Mouse (Mus musculus) forebrain, embryonic 12.5 days (tissue): ENCODE data around the gene Timm8b. TPM values are rescaled to one million over a fixed set of nuclear protein-coding genes. Genes with fewer than 3 reads are reported as not detected.

Experiments
- ATAC-seq: fragments of 200-750 bp; cut with Nextera tagmentation; 2 replicates; pipeline ENCODE4 v1.8.0; 2017; ENCODE audit warnings: moderate TSS enrichment; ENCODE audit not compliant: low FRiP score
- H3K27ac ChIP-seq: fragments of 300-500 bp; sonication (generic); 2 replicates; pipeline ENCODE4 v1.5.1; 2016; ENCODE audit warnings: mild to moderate bottlenecking
- H3K27me3 ChIP-seq: fragments of 300-500 bp; sonication (generic); 2 replicates; pipeline ENCODE4 v1.6.1; 2016; ENCODE audit warnings: mild to moderate bottlenecking
- H3K36me3 ChIP-seq: fragments of 300-500 bp; sonication (generic); replicated peaks from 2 replicates; pipeline ENCODE4 v1.6.1; 2016; ENCODE audit warnings: mild to moderate bottlenecking
- H3K4me1 ChIP-seq: fragments of 300-500 bp; sonication (generic); 2 replicates; pipeline ENCODE4 v1.6.1; 2016
- H3K4me2 ChIP-seq: fragments of 300-500 bp; sonication (generic); 2 replicates; pipeline ENCODE4 v1.6.1; 2016; ENCODE audit warnings: mild to moderate bottlenecking, moderate library complexity
- H3K4me3 ChIP-seq: fragments of 300-500 bp; sonication (generic); replicated peaks from 2 replicates; pipeline ENCODE4 v1.5.1; 2016; ENCODE audit warnings: mild to moderate bottlenecking
- H3K9ac ChIP-seq: fragments of 300-500 bp; sonication (generic); 2 replicates; pipeline ENCODE4 v1.6.1; 2016; ENCODE audit warnings: mild to moderate bottlenecking
- H3K9me3 ChIP-seq: fragments of 300-500 bp; sonication (generic); 2 replicates; pipeline ENCODE4 v1.6.1; 2016
- WGBS: fragments of 180-500 bp; shearing (Covaris S2); methylation state at CpG from one replicate; pipeline ENCODE4 v1.1.7; 2016; 5-methylcytosine and 5-hydroxymethylcytosine counted together
- polyA plus RNA-seq: library from polyadenylated mRNA; unstranded; fragments of >200 nt; fragmentation: Nextera tagmentation; extraction: Ambion mirVana; gene quantifications from 2 replicates; pipeline ENCODE4 v1.2.1, GENCODE M21; 2016

The Timm8b gene
- polyA plus RNA-seq: 385 and 386 TPM in 2 replicates

DNA sequence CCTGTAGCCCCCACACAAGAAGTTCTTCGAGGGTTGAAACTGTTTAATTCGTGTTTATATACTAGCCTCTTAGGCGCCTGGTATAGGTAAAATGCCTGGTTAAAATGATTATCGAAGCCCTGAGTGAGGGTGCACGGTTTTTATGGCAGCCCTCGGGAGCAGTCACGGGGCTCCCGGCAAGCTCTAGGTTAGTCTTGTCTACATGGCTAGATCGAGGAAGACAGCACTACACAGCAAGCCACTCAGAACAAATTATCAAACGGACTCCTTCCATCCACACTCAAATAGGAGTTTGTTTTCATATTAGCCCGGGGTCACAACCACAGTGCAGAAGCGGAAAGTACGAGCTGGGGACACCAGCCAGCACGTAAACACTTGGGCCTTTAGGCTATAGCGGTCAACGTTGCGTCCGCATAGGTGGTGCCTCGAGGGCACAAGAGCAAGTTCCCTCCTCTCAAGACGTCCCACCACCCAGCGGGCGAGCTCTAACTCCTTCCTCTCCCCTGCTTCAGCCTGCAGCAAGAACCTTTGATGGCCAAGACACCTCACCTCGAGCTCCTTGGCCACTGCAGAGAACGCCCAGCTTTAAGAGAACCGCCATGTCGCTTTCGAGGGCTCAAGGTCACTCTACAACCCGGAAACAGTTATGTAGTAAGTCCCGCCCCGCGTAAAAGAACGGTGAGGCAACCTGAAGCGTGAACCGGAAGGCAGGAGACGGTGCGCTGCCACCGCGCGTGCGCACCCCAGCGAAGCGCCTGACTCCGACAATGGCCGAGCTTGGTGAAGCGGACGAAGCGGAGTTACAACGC lies at the start of gene Timm8b, which contains the start of gene Sdhd:
TSS of gene Timm8b (plus strand) at position 722 of the 809 bp plus-strand sequence.
TSS of gene Sdhd (minus strand) at position 624 of the 809 bp plus-strand sequence.
- peak within 1 kb of the TSS; percentile 88 for H3K27ac ChIP-seq
- H3K36me3 ChIP-seq: peaks cover 44% of the 10 kb centered on the region
- H3K27me3 ChIP-seq: no peaks in the 10 kb centered on the region
- peak within 1 kb of the TSS; percentile 85 for H3K4me3 ChIP-seq
- peak within 1 kb of the TSS; percentile 86 for H3K9ac ChIP-seq
- peaks cover 25% of the 10 kb centered on the region for H3K4me1 ChIP-seq
- peak within 1 kb of the TSS; percentile 93 for H3K4me2 ChIP-seq
- ATAC-seq: peak; percentile 97
- WGBS: 2% methylated on average over 48 of the region's 48 CpGs
- no peaks in the 10 kb centered on the region for H3K9me3 ChIP-seq

DNA sequence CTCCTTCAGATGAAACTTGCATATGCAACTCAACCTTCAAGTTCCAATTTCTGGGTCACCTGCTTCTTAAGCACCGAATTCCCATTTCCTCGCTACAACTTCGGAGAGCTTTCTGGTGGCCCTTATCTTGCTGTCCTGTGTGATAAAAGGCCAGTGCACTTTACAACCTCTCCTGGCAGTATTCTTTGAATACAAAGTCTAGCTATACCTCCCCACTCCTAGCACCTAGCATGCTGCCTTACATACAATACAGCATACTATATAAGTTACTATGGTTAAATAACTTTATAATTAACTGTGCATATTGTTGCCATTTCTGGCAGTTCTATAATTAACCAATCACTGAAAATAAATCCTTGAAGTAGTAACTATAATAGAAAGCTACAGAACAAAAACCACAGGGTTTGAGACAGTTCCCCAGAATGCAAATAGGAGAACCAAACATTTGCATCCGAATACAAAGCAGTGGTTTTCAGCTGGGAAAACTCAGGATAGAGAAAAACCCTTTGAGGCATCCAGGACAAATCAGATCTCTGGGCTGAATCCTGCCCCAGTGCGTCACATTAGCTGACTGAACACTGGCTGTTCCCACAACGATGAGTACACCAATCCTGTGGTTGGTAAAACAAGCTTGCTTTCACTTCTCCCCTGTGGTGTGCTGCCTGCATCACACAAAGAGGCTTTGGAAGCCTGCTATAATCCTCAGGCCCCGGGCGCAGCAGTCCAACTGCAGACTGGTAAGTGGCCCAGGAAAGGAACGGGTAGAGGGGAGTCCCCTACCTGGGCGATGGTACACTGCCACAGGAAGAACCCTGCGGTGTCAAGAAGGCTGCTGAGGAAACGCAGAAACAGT lies 49.2 kb upstream of the Timm8b start, which contains the start of gene Il18:
TSS of gene Il18 (plus strand) at position 587 of the 853 bp plus-strand sequence.
- 12% methylated on average over 12 of the region's 12 CpGs for WGBS
- H3K4me3 ChIP-seq: peak within 1 kb of the TSS; percentile 25
- peaks cover 16% of the 10 kb centered on the region for H3K4me1 ChIP-seq
- ATAC-seq: peak; percentile 95
- H3K36me3 ChIP-seq: no peaks in the 10 kb centered on the region
- peak within 1 kb of the TSS; percentile 54 for H3K4me2 ChIP-seq
- no peaks in the 10 kb centered on the region for H3K9me3 ChIP-seq
- H3K27me3 ChIP-seq: no peaks in the 10 kb centered on the region
- H3K27ac ChIP-seq: peak within 1 kb of the TSS; percentile 93
- peak within 1 kb of the TSS; percentile 51 for H3K9ac ChIP-seq

DNA sequence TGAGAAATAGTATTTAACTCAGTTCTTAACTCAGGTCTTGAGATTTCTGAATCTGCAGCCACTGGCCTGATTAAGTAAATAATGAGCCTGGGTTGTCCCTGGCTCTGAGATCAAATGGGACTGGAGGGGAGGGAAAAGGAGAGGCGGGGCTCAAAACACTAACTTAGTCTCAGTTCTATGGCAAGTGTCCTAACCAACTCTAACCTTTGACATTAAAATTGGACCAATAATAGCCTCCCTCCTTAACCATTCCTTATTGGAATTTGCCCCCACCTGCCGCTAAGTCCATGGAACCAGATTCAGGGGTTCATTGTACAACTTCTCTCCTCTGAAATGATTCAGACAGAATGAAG lies 48.6 kb upstream of the Timm8b start, which contains the start of gene Bco2:
TSS of gene Bco2 (minus strand) at position 88 of the 353 bp plus-strand sequence.
- Histone ChIP-seq H3K36me3 (no peaks in the 10 kb centered on the region), H3K4me3 (peak within 1 kb of the TSS; percentile 25), H3K4me1 (peaks cover 16% of the 10 kb centered on the region), H3K9ac (peak within 1 kb of the TSS; percentile 51), H3K27ac (peak within 1 kb of the TSS; percentile 93), H3K27me3 (no peaks in the 10 kb centered on the region), H3K9me3 (no peaks in the 10 kb centered on the region), H3K4me2 (peak within 1 kb of the TSS; percentile 54)
- WGBS: 0% methylated on average over 2 of the region's 2 CpGs
- ATAC-seq: peak; percentile 70

DNA sequence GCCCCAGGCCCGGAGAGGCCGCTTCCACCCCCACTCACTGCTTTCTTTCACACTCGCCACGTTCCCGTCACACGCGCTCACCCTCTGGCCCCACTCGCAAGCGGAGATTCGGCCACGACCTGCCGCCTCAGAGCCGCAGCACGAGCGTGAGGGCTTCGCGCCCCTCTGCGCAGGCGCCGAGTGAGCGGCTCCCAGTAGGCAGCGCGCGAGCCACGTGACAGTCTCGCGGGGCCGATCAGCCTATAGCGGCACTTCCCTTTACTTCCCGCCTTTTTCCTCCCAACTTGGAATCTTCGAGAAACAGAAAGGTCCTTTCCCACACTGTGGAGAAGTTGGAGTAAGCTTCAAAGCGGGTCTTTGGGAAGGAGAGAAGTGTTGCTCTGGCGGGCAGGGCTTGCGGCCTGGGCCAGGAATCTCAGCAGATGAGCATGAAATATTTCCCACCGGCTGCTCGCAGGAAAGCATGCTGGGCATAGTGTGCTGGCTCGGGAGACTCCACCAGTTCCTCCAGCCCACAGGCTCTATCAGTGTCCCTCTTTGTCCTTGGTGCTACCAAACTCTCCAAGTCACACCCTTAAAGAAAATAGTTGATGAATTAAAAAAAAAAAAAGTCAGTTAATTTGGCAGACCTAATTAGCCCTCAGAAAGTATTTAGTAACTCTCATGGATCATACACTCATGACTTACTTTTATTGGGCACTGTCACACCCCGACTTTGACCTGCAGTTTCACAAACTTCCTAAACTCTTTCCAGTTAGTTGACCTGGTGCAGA lies 42.4 kb upstream of the Timm8b start, which contains the start of gene Tex12:
TSS of gene Tex12 (minus strand) at position 181 of the 773 bp plus-strand sequence.
- no peak within 1 kb of the TSS for H3K27ac ChIP-seq
- WGBS: 90% methylated on average over 38 of the region's 38 CpGs
- no peak for ATAC-seq
- H3K4me2 ChIP-seq: no peak within 1 kb of the TSS
- H3K9me3 ChIP-seq: no peaks in the 10 kb centered on the region
- no peak within 1 kb of the TSS for H3K9ac ChIP-seq
- H3K36me3 ChIP-seq: no peaks in the 10 kb centered on the region
- H3K4me3 ChIP-seq: no peak within 1 kb of the TSS
- H3K27me3 ChIP-seq: no peaks in the 10 kb centered on the region
- no peaks in the 10 kb centered on the region for H3K4me1 ChIP-seq

DNA sequence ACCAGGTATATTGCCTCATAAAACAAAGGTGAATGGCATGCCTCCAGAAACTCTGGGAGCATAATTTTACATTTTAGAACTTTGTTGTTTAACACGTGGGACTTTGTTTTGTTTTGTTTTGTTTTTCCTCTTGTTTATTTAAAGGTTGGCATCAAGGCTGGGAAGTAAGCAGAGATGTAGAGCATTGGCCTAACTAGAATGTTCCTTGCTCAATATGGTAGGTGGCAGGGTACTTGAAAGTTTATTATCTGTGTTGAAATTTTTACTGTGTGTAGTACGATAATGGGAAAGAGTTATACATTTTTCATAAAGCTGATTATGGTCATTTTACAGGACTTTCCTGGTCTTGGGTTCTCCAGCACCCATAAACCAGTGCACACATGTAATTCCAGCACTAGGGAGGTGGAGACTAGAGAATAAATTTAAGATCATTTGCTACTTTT lies 41.8 kb upstream of the Timm8b start:
- Histone ChIP-seq H3K9ac (no peak overlapping the region), H3K36me3 (no peaks in the 10 kb centered on the region), H3K9me3 (no peaks in the 10 kb centered on the region), H3K4me2 (no peak overlapping the region), H3K4me1 (no peaks in the 10 kb centered on the region), H3K4me3 (no peak overlapping the region), H3K27ac (no peak overlapping the region), H3K27me3 (no peaks in the 10 kb centered on the region)
- ATAC-seq: no peak
- WGBS: 87% methylated on average over 2 of the region's 2 CpGs

DNA sequence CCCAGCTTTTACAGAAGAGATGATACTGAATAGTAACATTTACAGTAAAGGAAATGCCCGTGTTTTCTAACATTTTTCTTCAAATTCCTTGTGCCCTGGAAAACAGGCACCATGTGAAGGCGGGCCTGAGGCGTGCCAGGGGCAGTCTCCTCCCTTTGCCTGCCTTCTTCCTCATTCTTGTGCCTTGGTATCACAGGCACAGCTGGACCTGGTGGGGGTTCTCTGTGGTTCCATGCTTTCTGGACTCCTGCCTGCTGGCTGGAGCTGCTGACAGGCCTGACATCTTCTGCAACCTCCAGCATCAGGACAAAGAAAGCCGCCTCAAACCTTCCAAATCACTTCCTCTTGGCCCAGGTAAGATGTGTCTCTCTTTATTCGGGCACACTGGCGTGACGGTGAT lies 38.5 kb upstream of the Timm8b start:
- Histone ChIP-seq H3K9me3 (no peaks in the 10 kb centered on the region), H3K4me3 (no peak overlapping the region), H3K27me3 (no peaks in the 10 kb centered on the region), H3K27ac (no peak overlapping the region), H3K4me1 (no peaks in the 10 kb centered on the region), H3K9ac (no peak overlapping the region), H3K36me3 (no peaks in the 10 kb centered on the region), H3K4me2 (no peak overlapping the region)
- WGBS: 82% methylated on average over 7 of the region's 7 CpGs
- no peak for ATAC-seq

DNA sequence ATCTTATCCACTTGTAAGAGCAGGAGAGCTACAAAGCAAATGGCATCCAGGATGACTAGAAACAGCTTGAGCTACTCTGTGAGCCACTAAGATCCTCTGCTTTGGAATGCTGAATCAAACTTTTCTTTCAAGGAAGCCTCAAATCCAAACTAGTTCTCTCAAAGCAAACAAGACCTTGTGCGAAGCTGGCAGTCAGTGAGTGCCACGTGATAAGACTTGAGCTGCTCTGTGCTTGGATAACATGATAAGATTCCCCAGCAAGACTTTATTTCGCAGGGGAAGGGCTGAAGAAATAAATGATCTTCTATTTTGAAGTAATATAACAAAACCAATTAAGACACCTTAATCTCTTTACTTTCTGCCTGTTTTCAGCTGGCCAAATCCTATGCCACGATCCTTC lies 37.8 kb upstream of the Timm8b start:
- H3K4me3 ChIP-seq: no peak overlapping the region
- no peak overlapping the region for H3K4me2 ChIP-seq
- no peaks in the 10 kb centered on the region for H3K9me3 ChIP-seq
- H3K27ac ChIP-seq: no peak overlapping the region
- H3K9ac ChIP-seq: no peak overlapping the region
- 89% methylated on average over 4 of the region's 4 CpGs for WGBS
- H3K4me1 ChIP-seq: no peaks in the 10 kb centered on the region
- no peaks in the 10 kb centered on the region for H3K27me3 ChIP-seq
- no peak for ATAC-seq
- no peaks in the 10 kb centered on the region for H3K36me3 ChIP-seq

DNA sequence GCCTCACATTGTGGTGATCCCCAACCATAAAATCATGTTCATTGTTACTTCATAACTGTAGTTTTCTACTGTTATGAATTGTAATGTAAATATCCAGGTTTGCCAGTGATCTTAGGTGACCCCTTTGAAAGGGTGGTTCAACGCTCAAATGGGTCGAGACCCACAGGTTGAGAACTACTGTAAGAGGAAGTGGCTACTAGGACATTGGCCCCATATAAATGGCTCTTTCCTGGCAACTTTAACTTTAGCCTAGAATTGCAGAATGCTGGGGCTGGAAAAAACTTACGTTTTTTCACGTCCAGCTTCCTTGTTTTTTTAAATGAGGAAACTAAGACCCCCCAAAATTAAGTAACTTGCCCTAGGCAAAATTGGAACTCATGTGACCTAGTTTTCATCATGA lies 36.3 kb upstream of the Timm8b start:
- Histone ChIP-seq H3K36me3 (no peaks in the 10 kb centered on the region), H3K4me1 (no peaks in the 10 kb centered on the region), H3K4me2 (no peak overlapping the region), H3K4me3 (no peak overlapping the region), H3K9me3 (no peaks in the 10 kb centered on the region), H3K27ac (no peak overlapping the region), H3K9ac (no peak overlapping the region), H3K27me3 (no peaks in the 10 kb centered on the region)
- 94% methylated on average over 4 of the region's 4 CpGs for WGBS
- no peak for ATAC-seq

DNA sequence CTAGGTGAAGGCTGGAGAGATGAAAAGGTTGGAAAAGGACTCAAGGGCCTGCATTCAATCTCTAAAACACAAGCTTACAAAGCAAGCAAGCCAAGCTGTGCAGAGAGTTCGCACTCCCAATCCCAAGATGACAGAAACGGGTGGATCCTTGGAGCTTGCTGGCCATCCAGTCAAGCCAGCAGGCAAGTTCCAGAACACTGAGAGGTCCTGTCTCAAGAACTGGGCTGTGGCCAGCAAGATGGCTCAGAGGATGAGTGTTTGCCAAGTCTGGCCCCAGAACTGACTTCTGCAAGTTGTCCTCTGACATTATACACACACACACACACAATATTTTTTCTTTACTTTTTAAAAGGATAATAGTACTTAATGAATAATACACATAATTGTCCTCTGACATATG lies 35.8 kb upstream of the Timm8b start:
- no peak for ATAC-seq
- Histone ChIP-seq H3K9me3 (no peaks in the 10 kb centered on the region), H3K9ac (no peak overlapping the region), H3K4me1 (no peaks in the 10 kb centered on the region), H3K27me3 (no peaks in the 10 kb centered on the region), H3K27ac (no peak overlapping the region), H3K4me2 (no peak overlapping the region), H3K36me3 (no peaks in the 10 kb centered on the region), H3K4me3 (no peak overlapping the region)
- WGBS: 89% methylated on average over 2 of the region's 2 CpGs

DNA sequence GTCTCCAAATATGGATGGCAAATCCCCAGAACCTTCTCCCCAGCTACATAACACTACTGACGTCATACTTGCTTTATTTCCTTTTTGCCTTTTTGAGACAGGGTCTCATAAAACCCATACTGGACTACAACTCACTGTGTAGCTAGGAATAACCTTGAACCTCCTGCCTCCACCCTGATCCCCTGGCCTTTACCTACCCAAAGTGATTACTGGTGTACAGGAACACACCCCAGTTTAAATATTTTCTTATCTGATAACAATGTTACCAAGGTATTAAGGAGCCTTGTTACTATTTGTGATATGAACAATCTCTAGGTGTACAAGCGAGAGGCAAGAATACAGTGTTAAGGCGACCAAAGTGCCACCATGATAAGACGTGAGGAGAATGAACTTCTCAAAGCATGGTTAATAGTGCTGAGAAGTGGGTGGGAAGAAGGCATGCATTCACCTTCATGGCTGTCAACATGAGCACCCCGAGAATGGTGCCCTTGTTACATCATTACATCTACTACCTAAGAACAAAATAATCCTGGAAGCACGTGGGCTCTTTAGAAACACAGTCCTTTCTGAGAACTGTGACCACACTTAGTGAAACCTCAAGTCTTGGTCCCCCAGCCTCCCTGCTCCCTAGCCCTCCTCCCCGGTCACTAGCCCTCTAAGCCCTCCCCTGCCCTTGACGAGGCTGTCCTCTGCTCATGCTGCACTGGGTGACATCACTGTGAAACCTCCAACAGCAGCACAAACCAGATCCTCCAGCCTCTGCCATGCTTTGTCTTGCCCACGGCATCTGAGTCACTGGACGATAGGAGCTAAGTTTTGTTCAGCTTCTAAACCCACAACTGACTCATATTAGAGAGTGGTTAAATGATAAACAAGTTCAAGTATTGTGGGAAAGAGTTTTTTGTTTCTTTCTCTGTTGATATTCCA lies 33.8 kb upstream of the Timm8b start:
- Histone ChIP-seq H3K4me1 (no peaks in the 10 kb centered on the region), H3K36me3 (no peaks in the 10 kb centered on the region), H3K9me3 (no peaks in the 10 kb centered on the region), H3K9ac (no peak overlapping the region), H3K27ac (no peak overlapping the region), H3K27me3 (no peaks in the 10 kb centered on the region), H3K4me3 (no peak overlapping the region), H3K4me2 (no peak overlapping the region)
- WGBS: 76% methylated on average over 10 of the region's 10 CpGs
- no peak for ATAC-seq

DNA sequence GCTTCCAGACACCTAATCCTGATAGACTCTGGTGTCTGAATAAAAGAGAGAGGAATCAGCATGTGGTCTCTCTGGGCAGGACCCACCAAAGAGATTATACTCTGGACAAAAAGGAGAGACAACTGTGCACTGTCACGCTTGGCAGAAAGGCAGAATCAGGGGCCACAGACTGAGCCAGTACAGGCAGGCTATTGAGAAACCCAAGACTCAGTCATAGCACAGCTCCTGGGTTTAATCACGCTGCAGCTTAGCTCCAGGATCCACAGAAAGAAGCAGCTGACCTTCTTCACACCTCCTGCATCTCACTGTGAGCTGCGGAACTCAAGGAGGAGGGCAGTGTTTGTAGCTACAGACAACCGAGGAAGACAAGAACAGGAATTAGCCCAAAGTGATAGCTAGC lies 23.3 kb upstream of the Timm8b start:
- WGBS: 23% methylated on average over 4 of the region's 4 CpGs
- Histone ChIP-seq H3K4me1 (no peaks in the 10 kb centered on the region), H3K4me3 (no peak overlapping the region), H3K27ac (no peak overlapping the region), H3K36me3 (no peaks in the 10 kb centered on the region), H3K9me3 (no peaks in the 10 kb centered on the region), H3K27me3 (no peaks in the 10 kb centered on the region), H3K4me2 (no peak overlapping the region), H3K9ac (no peak overlapping the region)
- ATAC-seq: no peak
